Mouse (Mus musculus): ENCODE results near the gene Tmem199. TPM values are rescaled to one million over a fixed set of nuclear protein-coding genes. Genes with fewer than 3 reads are reported as not detected.

Tmem199 gene
- polyA plus RNA-seq, 1 experiment = 41.3 TPM

DNA sequence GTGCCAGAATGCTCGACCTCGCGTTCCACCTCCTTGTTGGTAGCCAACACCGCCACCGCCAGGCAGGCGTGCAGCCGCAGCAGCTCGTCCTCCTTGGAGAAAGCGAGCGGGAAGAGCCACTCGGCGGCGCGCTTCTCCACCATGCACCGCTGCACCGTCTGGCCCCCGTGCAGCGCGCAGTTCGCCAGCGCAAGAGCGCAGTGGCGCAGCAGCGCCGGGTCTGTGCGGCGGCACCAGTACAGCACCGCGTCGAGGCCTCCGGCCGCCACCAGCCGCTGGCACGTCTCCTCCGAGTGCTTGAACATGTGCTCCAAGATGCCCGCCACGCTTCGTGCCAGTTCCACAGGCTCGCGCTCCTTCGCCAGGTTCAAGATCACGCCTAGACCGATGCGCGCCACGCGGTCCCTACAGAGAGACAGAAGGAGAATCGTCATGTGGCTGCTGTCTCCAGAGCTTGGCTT is 21.2 kb downstream of the Tmem199 start:
- no peaks in the 10 kb centered on the region for H3K36me3 ChIP-seq (ENCODE audit: control insufficient read depth, insufficient read depth)
- TF ChIP-seq USF1 (IDR thresholded peaks at IDR 0.05; ENCODE audit: low read depth) = no peak
- peak; percentile 1 for TF ChIP-seq CTCF (IDR thresholded peaks at IDR 0.05; ENCODE audit: control insufficient read depth, insufficient read depth, insufficient read length)
- peak overlapping the region; percentile 46 for H3ac ChIP-seq (ENCODE audit: control insufficient read depth, insufficient read length, low read depth)
- H3K79me2 ChIP-seq (ENCODE audit: control insufficient read depth, insufficient read depth) = no peaks in the 10 kb centered on the region
- no peak overlapping the region for H3K4me3 ChIP-seq (ENCODE audit: insufficient read depth, poor library complexity, severe bottlenecking)
- H3K79me3 ChIP-seq (ENCODE audit: low read depth) = no peaks in the 10 kb centered on the region
- H3K27me3 ChIP-seq (ENCODE audit: control insufficient read depth, insufficient read depth, insufficient read length) = peaks cover 42% of the 10 kb centered on the region

DNA sequence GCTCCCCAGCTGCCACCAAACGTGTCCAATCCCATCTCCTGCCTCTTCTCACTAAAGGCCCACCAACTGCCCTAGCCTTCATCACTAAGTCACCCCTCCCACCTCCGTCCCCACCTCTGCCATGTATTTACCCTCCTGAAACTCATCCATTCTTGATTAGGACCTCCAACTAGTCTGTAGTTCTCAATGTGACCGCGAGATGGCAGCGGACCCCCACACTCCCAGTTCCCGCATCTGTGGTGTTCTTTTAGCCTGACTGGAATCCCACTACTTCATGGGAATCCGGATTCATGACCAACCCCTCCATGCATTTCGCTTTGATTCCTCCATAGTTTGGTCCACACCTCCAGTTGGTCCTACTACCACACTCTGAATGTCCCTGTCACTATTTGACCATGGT is 23.8 kb downstream of the Tmem199 start:
- TF ChIP-seq CTCF (IDR thresholded peaks at IDR 0.05; ENCODE audit: control insufficient read depth, insufficient read depth, insufficient read length) = peak; percentile 55
- TF ChIP-seq MYOG (IDR thresholded peaks at IDR 0.05; ENCODE audit: control insufficient read depth, extremely low read depth, insufficient read length) = no peak
- H3ac ChIP-seq (ENCODE audit: control insufficient read depth, insufficient read length, low read depth) = no peak overlapping the region
- H3K79me3 ChIP-seq (ENCODE audit: low read depth) = no peaks in the 10 kb centered on the region
- no peaks in the 10 kb centered on the region for H3K79me2 ChIP-seq (ENCODE audit: control insufficient read depth, insufficient read depth)
- H3K36me3 ChIP-seq (ENCODE audit: control insufficient read depth, insufficient read depth) = no peaks in the 10 kb centered on the region
- H3K27me3 ChIP-seq (ENCODE audit: control insufficient read depth, insufficient read depth, insufficient read length) = peaks cover 49% of the 10 kb centered on the region
- no peak overlapping the region for H3K4me3 ChIP-seq (ENCODE audit: insufficient read depth, poor library complexity, severe bottlenecking)

DNA sequence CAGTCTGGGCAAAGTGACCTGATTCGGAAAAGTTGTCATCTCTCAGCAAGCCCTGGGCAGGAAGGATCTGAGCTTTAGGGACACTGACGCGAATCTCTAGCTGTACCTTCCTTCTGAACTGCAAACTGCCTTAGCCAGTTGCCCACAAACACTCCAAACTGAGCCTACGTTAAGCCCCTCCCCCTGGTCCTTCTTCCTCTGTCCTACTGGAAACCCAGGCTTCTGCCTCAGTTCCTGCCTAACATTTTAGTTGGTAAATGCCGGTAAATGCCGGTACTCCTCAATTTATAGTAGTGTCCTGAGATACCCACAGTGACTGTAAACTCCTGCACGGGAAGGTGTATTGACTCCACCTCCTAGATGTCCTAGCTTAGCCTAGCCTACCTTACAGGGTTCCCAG is 28.3 kb downstream of the Tmem199 start:
- TF ChIP-seq CTCF (IDR thresholded peaks at IDR 0.05; ENCODE audit: control insufficient read depth, insufficient read depth, insufficient read length) = no peak
- TF ChIP-seq MYOG (IDR thresholded peaks at IDR 0.05; ENCODE audit: control insufficient read depth, extremely low read depth, insufficient read length) = no peak
- TF ChIP-seq USF1 (IDR thresholded peaks at IDR 0.05; ENCODE audit: low read depth) = no peak
- no peak for TF ChIP-seq CEBPB (IDR thresholded peaks at IDR 0.05; ENCODE audit: low read depth)
- TF ChIP-seq MAX (IDR thresholded peaks at IDR 0.05) = no peak
- TF ChIP-seq FOSL1 (IDR thresholded peaks at IDR 0.05; ENCODE audit: insufficient read depth, low read length, poor library complexity, severe bottlenecking) = no peak
- no peak for TF ChIP-seq MYOD1 (IDR thresholded peaks at IDR 0.05; ENCODE audit: control insufficient read depth, insufficient read length, low read depth)
- peaks cover 36% of the 10 kb centered on the region for H3K27me3 ChIP-seq (ENCODE audit: control insufficient read depth, insufficient read depth, insufficient read length)
- no peak overlapping the region for H3ac ChIP-seq (ENCODE audit: control insufficient read depth, insufficient read length, low read depth)
- H3K79me3 ChIP-seq (ENCODE audit: low read depth) = no peaks in the 10 kb centered on the region
- H3K79me2 ChIP-seq (ENCODE audit: control insufficient read depth, insufficient read depth) = no peaks in the 10 kb centered on the region
- H3K4me3 ChIP-seq (ENCODE audit: insufficient read depth, poor library complexity, severe bottlenecking) = no peak overlapping the region
- no peaks in the 10 kb centered on the region for H3K36me3 ChIP-seq (ENCODE audit: control insufficient read depth, insufficient read depth)

DNA sequence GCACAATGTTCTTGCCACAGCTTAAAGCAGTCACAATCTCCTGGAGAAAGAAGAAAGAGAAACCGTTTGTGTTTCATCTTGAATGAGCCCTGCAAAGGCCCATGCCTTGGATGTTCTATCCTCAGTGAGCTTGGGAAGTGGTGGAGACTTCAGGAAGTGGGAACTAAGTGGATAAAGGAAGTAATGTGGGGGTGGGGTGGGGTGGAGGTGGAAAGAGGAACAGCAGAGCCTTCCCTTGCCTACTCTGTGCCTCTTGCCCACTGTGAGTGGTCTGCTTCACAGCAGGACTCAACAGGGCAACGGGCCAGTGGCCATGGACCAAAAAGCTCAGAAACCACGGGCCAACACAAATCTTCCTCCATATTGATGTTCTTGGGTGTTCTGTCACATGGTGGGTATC is 36.7 kb downstream of the Tmem199 start:
- H3K36me3 ChIP-seq (ENCODE audit: control insufficient read depth, insufficient read depth) = no peaks in the 10 kb centered on the region
- TF ChIP-seq USF1 (IDR thresholded peaks at IDR 0.05; ENCODE audit: low read depth) (no peak), CTCF (IDR thresholded peaks at IDR 0.05; ENCODE audit: control insufficient read depth, insufficient read depth, insufficient read length) (no peak), MYOG (IDR thresholded peaks at IDR 0.05; ENCODE audit: control insufficient read depth, extremely low read depth, insufficient read length) (no peak), FOSL1 (IDR thresholded peaks at IDR 0.05; ENCODE audit: insufficient read depth, low read length, poor library complexity, severe bottlenecking) (no peak), MAX (IDR thresholded peaks at IDR 0.05) (no peak), CEBPB (IDR thresholded peaks at IDR 0.05; ENCODE audit: low read depth) (no peak), MYOD1 (IDR thresholded peaks at IDR 0.05; ENCODE audit: control insufficient read depth, insufficient read length, low read depth) (no peak)

DNA sequence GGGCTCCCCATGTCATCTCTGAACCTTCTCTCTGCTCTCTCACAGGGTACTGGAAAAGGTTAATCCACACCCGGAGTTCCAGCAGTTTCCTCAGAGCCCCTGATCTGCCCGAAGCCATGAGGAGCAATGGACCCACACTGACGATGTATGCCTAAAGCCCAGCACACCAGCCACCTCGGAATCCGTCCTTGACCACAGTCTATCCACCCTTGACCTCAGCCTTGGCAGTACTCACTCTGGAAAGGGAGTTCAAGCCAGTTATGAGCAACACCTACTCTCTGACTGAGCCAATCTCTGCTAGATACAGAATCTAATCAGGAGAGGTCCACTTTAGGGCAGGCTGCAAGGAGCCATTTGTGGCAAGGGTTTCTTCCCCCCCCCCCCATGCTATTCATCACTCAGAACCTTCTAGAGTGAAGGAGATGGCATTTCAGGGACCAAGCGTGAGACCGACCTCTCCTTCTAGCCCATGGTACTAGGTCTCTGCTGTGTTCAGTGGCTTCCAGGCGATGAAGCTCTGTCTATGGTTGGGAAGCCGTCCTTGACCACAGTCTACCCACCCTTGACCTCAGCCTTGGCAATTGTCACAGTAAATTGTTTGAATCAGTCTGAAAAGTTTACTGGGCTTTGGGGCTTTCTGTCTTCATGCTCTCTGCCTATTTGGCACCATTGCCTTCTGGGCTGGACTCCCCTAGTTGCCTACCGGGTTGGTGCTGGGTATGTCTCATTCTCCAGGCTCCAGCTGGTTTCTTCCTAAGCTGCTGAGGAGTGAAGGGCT is 40.5 kb downstream of the Tmem199 start:
- TF ChIP-seq USF1 (IDR thresholded peaks at IDR 0.05; ENCODE audit: low read depth) (no peak), MYOG (IDR thresholded peaks at IDR 0.05; ENCODE audit: control insufficient read depth, extremely low read depth, insufficient read length) (no peak), CEBPB (IDR thresholded peaks at IDR 0.05; ENCODE audit: low read depth) (no peak), CTCF (IDR thresholded peaks at IDR 0.05; ENCODE audit: control insufficient read depth, insufficient read depth, insufficient read length) (no peak)
- no peak overlapping the region for H3K4me3 ChIP-seq (ENCODE audit: insufficient read depth, poor library complexity, severe bottlenecking)
- H3K36me3 ChIP-seq (ENCODE audit: control insufficient read depth, insufficient read depth) = no peaks in the 10 kb centered on the region
- no peak overlapping the region for H3ac ChIP-seq (ENCODE audit: control insufficient read depth, insufficient read length, low read depth)
- no peaks in the 10 kb centered on the region for H3K79me3 ChIP-seq (ENCODE audit: low read depth)
- no peaks in the 10 kb centered on the region for H3K79me2 ChIP-seq (ENCODE audit: control insufficient read depth, insufficient read depth)
- H3K27me3 ChIP-seq (ENCODE audit: control insufficient read depth, insufficient read depth, insufficient read length) = peaks cover 10% of the 10 kb centered on the region

More for the DNA sequence above, 36.7 kb downstream of the Tmem199 start:
- Histone ChIP-seq H3K79me2 (ENCODE audit: control insufficient read depth, insufficient read depth) (no peaks in the 10 kb centered on the region), H3K79me3 (ENCODE audit: low read depth) (no peaks in the 10 kb centered on the region), H3ac (ENCODE audit: control insufficient read depth, insufficient read length, low read depth) (no peak overlapping the region), H3K4me3 (ENCODE audit: insufficient read depth, poor library complexity, severe bottlenecking) (no peak overlapping the region), H3K27me3 (ENCODE audit: control insufficient read depth, insufficient read depth, insufficient read length) (peaks cover 21% of the 10 kb centered on the region)

DNA sequence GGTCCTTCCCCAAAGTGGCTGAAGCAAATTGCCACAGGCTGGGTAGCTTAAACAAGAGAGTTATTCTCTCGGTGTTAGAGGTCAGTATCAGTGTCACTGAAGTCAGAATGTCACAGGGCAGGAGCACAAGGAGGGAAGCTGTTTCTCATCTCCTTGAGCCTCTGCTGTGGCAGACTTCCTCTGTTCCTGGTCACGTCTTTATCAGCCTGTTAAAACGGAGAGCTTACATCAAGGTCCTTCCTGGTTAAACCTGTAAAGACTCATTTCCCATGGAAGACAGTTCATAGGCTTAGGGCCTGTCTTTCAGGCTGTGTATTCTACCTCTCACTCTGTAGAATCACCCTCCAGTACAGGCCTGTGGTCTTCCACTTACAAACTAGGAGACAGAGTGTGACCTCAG is 44.0 kb downstream of the Tmem199 start:
- Histone ChIP-seq H3K79me2 (ENCODE audit: control insufficient read depth, insufficient read depth) (no peaks in the 10 kb centered on the region), H3K36me3 (ENCODE audit: control insufficient read depth, insufficient read depth) (no peaks in the 10 kb centered on the region), H3K79me3 (ENCODE audit: low read depth) (no peaks in the 10 kb centered on the region), H3K27me3 (ENCODE audit: control insufficient read depth, insufficient read depth, insufficient read length) (no peaks in the 10 kb centered on the region), H3K4me3 (ENCODE audit: insufficient read depth, poor library complexity, severe bottlenecking) (no peak overlapping the region), H3ac (ENCODE audit: control insufficient read depth, insufficient read length, low read depth) (no peak overlapping the region)
- TF ChIP-seq USF1 (IDR thresholded peaks at IDR 0.05; ENCODE audit: low read depth) = no peak
- TF ChIP-seq CEBPB (IDR thresholded peaks at IDR 0.05; ENCODE audit: low read depth) = no peak
- no peak for TF ChIP-seq MYOD1 (IDR thresholded peaks at IDR 0.05; ENCODE audit: control insufficient read depth, insufficient read length, low read depth)
- no peak for TF ChIP-seq CTCF (IDR thresholded peaks at IDR 0.05; ENCODE audit: control insufficient read depth, insufficient read depth, insufficient read length)
- no peak for TF ChIP-seq MYOG (IDR thresholded peaks at IDR 0.05; ENCODE audit: control insufficient read depth, extremely low read depth, insufficient read length)
- TF ChIP-seq FOSL1 (IDR thresholded peaks at IDR 0.05; ENCODE audit: insufficient read depth, low read length, poor library complexity, severe bottlenecking) = no peak
- no peak for TF ChIP-seq MAX (IDR thresholded peaks at IDR 0.05)
